Mouse (Mus musculus) layer of hippocampus, adult 9-11 months (tissue): Measurements from ENCODE around the gene Ces1f.
"Not testable (repeated sequence)": the region's sequence is repeated elsewhere in the genome, so short reads cannot be mapped to it uniquely, and the experiment has no call there.

Experiments
- DNase-seq: peaks from one replicate; pipeline ENCODE4 v3.0.0; 2022

Ces1f gene

GRCm38 (mm10) chr8:93279556-93279955 lies at the start of gene Ces1f:
Ces1f (minus strand) TSS chr8:93279747.
- no peak for DNase-seq

DNA sequence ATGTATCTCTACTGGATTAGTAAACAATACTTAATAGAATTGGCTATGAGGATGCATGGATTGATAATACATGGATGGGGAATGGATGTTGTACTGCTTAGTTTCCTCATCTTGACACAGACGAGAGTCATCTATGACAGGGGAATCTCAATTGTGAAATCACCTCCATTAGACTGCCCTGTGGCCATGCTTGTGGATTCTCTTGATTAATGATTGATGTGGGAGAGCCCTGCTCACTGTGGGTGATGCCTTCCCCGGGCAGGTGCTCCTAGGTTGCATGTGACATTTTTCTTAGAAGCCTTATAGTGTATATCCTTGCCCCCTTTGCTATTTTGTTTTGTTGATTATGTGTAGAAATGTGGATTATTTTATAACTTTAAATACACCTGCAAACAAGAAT lies 45.6 kb upstream of the Ces1f start:
- no peak for DNase-seq

DNA sequence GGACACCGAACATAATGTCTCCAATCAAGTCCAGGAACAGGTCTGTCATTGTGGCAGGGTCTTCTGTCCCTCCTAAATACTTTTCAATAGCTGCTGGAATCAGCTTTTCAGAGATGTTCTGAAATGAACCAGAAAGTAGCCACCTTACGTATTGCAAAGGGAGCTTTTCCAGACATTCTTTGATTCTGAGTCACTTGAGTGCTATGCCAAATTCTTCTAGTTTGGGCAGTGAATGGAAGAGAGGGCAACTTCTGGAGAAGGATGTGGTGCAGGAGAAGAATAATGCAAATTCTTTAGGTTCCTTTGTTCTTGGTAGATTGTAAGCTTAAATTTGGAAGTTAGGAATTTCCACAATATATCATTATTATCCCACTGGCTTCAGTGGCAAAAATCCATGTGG lies 37.5 kb upstream of the Ces1f start:
- no peak for DNase-seq

DNA sequence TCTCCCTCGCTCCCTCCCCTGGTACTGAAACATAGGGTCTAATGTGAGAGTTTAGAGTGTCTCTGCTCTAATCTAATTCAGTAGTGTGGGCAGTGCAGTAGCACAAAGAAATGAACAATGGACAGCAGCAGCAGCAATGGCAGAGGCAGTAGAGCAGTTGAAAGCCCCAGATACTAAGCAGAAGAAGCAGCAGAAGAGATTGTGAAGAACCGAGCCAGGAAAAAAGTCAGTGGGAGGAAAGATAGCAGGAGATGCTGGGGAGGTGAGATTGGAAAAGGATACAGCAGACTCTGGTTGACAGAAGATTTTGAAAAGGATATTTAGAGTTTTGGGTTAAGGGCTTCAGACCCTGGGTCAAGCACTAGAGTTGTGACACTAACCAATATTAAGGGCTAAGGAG lies 36.0 kb upstream of the Ces1f start:
- no peak for DNase-seq

DNA sequence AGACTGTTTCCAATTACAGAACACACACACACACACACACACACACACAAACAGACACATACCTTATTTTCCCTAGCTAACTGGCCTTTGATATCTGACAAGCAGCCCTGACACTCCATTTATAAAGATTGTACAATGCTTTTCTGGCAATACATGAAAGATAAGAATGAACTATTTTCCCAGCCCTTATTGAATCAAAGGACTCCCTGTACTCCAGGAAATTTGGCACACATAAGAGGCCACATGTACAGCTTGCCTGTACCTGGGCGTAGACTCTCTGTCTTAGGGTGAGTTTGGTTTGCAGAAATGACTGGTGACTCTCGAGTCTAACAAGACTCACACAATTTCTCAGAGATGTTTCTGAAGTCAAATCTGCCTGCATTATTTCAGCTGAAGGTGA lies 4.3 kb upstream of the Ces1f start:
- no peak for DNase-seq

DNA sequence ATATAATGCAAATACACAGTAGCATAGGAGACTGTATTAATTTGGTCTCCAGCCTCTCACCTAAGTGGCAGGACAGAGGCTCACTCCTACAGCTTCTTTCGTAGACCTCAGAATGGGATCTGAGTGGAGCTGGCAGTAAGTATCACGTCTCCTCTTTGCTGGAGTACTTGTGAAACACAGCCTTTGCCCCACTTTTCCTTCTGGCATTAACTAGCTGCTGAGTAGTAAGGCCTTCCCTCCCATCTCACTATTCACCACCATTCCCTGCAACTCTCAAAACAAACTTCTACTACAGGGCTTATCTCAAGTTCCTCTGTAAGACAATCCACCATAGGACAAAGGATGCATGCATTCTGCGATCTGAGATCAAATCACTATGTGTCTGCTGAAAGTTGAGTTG lies 2.8 kb upstream of the Ces1f start:
- DNase-seq: no peak

DNA sequence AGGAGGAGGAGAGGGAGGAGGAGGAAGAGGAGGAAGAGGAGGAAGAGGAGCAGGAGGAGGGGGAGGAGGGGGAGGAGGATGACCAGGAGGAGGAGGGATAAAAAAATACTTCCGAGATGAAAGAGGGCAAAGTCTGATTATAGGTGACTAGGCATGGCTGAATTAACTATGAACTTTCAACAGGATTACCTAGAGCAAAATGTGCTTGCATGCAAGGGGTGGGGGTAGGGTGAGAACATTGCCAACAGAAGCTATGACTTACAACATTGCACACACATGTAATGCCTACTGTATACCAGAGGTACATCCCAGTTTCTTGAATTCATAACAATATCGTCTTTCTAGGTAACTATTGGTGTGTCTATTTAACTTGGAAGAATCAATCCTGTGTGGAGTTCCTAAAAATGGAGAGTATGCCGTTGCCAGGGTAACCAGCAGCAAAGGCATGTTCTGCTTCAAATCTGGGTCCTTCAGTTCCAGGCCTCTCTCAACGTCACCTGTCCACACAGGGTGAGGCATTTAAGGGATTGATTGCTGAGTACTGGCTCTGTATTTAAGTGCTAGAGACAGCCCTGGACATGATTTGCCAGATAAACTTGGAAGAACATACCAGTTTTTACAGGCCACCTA lies 1.3 kb downstream of the Ces1f start:
- DNase-seq: peak; percentile 11

GRCm38 (mm10) chr8:93274609-93275008 lies 4.9 kb downstream of the Ces1f start:
- DNase-seq: no peak

GRCm38 (mm10) chr8:93273321-93273720 lies 6.2 kb downstream of the Ces1f start:
- peak; percentile 38 for DNase-seq

- no peak for DNase-seq
These were observed 6.9 kb downstream of the Ces1f start for GRCm38 (mm10) chr8:93272686-93273085.

GRCm38 (mm10) chr8:93261436-93261835 lies 18.1 kb downstream of the Ces1f start:
- DNase-seq: no peak

DNA sequence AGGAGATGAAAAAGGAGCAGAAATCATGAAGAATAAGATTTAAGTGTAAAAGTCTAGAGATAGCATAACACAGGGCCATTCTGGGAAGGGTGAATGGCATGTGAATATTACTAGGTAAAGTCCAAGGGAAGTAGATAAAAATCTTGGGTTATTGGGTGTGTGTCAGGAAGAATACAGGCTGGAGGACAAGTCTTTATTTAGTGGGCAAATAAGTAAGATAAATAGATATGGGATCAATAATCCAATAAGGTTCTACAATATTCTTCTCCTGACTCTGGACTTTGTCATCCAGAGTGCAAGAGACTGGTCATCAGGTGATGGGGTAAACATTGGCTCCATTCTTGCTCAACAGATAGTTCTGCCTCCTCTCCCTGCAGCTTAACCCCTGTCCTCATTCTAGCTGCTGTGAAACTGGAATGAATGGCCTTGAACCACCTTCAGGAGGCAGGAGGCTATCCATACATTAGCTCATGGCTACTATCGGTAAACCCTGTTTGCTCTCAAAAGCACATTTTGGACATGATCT lies 27.1 kb downstream of the Ces1f start:
- no peak for DNase-seq

GRCm38 (mm10) chr8:93246057-93246456 lies 33.5 kb downstream of the Ces1f start:
- no peak for DNase-seq

- DNase-seq: no peak
These were observed 39.7 kb downstream of the Ces1f start for GRCm38 (mm10) chr8:93239884-93240283.

- DNase-seq: no peak
These were observed 43.9 kb downstream of the Ces1f start for GRCm38 (mm10) chr8:93235681-93236080.

- DNase-seq: no peak
These were observed 44.8 kb downstream of the Ces1f start for GRCm38 (mm10) chr8:93234706-93235105.

DNA sequence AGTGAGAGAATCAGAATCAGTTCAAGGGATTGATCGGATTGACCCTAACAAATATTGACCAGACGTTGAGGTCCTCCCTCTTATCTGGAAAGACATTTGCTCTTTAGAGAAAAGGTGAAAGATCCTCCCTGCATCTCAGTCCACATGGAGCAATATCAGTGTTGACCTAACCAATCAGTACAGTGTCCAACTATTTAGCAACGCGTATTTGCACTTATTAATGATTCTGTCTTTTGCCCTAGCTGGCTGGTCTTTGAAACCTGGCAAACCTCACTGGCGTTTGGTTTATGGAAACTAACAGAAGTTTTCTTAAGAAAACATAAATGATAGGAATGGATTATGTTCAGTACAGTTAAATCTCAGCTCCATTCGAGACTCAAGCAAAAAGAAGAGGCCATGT lies 45.5 kb downstream of the Ces1f start:
- no peak for DNase-seq

DNA sequence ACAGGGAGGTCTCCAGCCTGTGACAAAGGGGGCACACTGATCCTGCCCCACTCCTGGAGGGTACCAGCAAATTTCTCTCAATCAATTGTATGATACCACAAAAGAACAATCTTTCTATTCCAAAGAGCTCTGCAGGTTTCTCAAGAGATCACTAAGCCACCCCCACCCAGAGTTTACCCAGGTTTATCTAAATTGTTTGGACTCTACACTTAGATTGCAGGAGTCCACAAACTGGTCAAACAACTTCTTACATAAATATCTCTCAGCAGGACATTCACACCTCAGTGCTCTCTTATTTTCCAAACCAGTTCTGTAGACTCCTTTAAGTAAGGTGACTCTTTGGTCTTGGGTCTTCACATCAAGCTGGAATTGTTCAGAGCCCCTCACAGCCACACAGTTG lies 50.1 kb downstream of the Ces1f start, which contains the start of gene Ces1e:
Gene Ces1e (minus strand): TSS at position 174 of the 400 bp plus-strand sequence.
- no peak for DNase-seq

DNA sequence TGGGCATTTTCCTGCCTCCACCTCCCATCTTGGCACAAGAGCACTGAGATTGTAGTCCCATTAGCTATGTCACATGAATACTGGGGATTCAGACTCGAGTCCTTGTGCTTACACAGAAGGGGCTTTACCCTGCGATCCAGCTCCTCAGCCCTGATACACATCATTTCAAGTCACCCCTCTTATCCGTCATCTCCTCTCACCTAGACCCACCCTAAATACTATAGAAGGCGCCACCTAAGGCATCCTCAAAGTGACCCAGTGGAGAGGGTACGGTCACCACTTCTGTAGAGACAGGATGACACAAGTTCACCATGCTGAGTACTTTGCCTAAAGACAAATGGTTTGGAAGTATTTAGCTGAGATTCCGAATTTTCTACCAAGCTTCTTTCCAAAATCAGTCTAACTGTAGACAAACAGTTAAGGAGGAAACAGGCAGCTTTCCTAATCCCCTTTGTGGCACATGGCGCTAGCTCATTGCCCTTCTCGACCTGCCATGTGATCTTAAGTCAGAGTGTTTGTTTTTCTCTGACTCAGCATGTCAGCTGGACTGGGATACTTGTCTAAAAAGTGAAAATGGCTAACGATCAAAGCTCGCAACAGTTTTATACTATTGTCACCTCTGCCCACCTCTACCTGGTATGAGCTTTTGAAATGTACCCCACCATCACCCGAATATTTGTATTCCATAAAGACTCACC lies 50.7 kb downstream of the Ces1f start:
- no peak for DNase-seq

GRCm38 (mm10) chr8:93226471-93226870 lies 53.1 kb downstream of the Ces1f start:
- DNase-seq: not testable (repeated sequence)

GRCm38 (mm10) chr8:93221896-93222295 lies 57.7 kb downstream of the Ces1f start:
- no peak for DNase-seq

- DNase-seq: no peak
These were observed 61.7 kb downstream of the Ces1f start for GRCm38 (mm10) chr8:93217867-93218266.

- DNase-seq: no peak
These were observed 62.2 kb downstream of the Ces1f start for GRCm38 (mm10) chr8:93217375-93217774.

GRCm38 (mm10) chr8:93211091-93211490 lies 68.5 kb downstream of the Ces1f start:
- no peak for DNase-seq
